Mouse (Mus musculus): Measurements from ENCODE around the gene Zbtb16. TPM values are rescaled to one million over a fixed set of nuclear protein-coding genes. Genes with fewer than 3 reads are reported as not detected.

Zbtb16 gene
- polyA plus RNA-seq, 1 experiment from 2014 or later, result 7.0 TPM

DNA sequence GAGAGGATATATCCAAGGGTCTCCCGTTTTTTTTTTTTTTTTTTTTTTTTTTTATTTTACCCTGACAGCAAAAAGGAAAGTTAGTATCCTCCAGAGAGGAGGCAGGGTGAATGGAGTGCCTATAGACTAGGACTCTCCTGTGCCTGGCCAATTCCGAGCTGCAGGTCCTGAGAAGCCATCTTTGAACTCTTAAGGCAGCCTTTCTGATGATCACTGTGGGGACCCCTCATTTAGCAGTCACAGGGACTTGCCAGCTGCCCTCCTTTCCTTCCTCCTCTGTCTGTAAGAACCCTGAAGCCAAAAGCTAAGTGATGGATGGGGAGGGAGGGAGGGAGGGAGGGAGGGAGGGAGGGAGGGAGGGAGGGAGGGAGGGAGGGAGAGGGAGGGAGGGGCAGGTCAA is 98.1 kb downstream of the Zbtb16 start:
- no peak for ATAC-seq (ENCODE audit: borderline replicate concordance, extremely low read depth, low FRiP score, low TSS enrichment)
- Histone ChIP-seq H3K27ac (peak overlapping the region; percentile 83), H3K9me3 (no peaks in the 10 kb centered on the region), H3K4me1 (peaks cover 83% of the 10 kb centered on the region), H3K4me2 (no peak overlapping the region), H3K36me3 (no peaks in the 10 kb centered on the region), H3K4me3 (no peak overlapping the region), H3K9ac (no peak overlapping the region), H3K27me3 (peaks cover 7% of the 10 kb centered on the region; the same call in 1 of the 2 replicates)
- 14% methylated on average over 2 of the region's 2 CpGs for WGBS

DNA sequence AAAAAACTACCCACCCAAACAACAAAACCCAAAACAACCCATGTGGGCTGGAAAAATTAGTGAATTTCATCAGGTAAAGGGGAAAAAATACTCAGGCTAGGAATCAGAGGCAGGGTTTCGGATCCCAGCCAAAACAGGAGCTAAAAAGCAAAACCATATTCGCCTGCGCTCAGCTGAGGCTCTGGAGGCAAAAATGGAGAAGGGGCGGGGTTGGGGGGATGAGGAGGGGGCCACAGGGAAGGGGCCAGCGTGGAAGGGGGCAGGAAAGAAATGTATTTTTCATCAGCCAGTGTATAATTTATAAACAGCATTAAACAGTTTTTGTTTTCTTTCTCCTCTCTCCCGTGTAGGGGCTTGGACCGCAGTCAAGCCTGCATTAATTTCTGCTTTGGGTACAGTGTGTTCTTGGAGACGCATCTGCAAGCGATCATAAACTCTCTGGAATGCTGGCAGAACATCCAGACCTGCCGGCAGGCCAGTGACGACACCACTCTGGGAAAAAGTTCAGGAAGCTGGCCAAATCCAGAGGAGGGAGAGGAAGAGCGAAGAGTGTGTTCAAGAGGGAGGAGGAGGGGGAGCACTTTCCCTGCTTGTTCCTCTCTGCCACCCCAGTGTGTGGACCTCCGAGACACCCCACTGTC is 98.7 kb downstream of the Zbtb16 start:
- H3K36me3 ChIP-seq, result no peaks in the 10 kb centered on the region
- no peak overlapping the region for H3K9ac ChIP-seq
- ATAC-seq (ENCODE audit: borderline replicate concordance, extremely low read depth, low FRiP score, low TSS enrichment), result peak; percentile 85
- no peak overlapping the region for H3K4me3 ChIP-seq
- H3K27ac ChIP-seq, result peak overlapping the region; percentile 83
- peaks cover 12% of the 10 kb centered on the region; the same call in 1 of the 2 replicates for H3K27me3 ChIP-seq
- H3K9me3 ChIP-seq, result no peaks in the 10 kb centered on the region
- 16% methylated on average over 13 of the region's 13 CpGs for WGBS
- peak overlapping the region; percentile 42 for H3K4me2 ChIP-seq
- peaks cover 83% of the 10 kb centered on the region for H3K4me1 ChIP-seq

DNA sequence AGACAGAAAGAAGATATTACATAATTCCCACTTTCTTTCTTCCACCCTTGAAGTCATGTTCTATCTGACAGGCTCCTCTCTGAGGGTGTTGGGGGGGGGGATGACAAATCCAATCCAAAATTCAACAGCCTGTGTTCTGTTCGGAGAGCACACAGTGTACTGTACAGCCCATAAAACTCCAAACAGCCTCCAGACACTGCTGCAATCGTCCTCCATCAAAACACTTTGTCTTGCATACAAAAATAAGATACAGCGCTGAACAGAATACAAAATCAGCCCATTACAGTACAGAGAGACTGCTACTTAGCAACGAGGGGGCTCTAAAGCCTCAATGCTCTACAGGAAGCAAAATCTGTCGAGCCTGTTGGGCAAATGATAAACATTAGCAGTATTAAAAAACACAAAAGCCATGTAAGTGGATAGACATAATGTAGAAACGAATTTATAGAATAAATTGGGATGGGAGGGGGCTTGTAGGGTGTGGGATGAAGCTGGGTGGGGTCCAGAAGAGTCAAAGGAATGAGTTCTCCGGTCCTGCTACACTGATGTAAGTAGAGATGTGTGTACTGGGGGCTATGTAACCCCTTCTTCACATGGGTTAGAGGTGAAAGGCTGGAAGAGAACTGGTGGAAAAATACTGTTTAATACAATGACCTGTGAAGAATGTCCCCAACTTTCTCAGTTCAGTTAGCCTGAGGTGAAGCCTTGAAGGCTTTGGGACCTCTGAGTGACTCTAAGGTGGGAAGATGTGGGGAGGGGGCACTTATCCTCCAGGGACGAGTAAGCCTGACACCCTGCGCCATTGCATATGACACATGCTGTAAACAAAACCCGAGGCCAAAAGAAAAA is 99.4 kb downstream of the Zbtb16 start:
- H3K4me1 ChIP-seq, result peaks cover 79% of the 10 kb centered on the region
- H3K36me3 ChIP-seq, result no peaks in the 10 kb centered on the region
- peak overlapping the region; percentile 83 for H3K27ac ChIP-seq
- no peaks in the 10 kb centered on the region for H3K9me3 ChIP-seq
- peaks cover 18% of the 10 kb centered on the region for H3K27me3 ChIP-seq
- ATAC-seq (ENCODE audit: borderline replicate concordance, extremely low read depth, low FRiP score, low TSS enrichment), result no peak
- H3K4me3 ChIP-seq, result no peak overlapping the region
- 32% methylated on average over 10 of the region's 10 CpGs for WGBS
- H3K9ac ChIP-seq, result no peak overlapping the region
- H3K4me2 ChIP-seq, result peak overlapping the region; percentile 42

DNA sequence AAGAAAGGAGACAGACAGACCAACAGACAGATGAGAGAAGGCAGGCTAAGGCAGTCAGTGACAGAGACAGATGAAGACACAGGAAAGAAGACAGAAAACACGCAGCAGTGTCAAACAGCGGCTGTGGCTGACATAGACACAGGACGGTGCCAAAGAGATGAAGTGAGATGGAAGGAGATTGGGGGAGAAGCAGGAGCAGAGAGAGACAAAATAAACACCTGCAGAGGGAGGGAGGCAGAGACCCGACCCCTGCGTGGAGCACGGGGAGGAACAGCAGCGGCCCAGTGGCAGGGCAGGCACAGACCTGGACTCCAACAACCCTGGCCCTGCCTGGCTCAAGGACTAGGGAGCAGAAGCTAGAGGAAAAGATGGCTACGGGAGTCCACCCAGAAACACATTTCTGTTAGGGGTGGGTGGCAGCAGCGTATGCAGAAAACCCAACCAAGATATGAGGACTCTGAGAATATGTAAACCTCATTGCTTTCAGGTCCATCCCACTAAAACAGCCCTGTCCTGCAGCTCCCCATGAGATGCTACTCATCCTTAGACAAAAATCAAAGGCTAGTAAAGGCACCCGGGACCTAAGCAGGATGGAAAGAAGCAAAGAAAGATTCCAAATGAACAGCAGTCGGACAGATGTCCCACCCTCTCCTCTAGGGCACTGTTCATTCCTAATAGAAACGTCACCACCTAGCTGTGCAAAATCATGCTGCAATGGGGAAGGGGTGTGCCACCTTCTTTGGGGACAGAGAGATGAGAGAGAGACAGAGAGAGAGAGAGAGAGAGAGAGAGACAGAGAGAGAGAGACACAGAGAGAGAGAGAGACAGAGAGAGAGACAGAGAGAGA is 100.3 kb downstream of the Zbtb16 start:
- H3K36me3 ChIP-seq, result no peaks in the 10 kb centered on the region
- H3K27ac ChIP-seq, result 0 out of 2 replicates have a peak overlapping the region, but pooled peaks have one; percentile 83
- no peak overlapping the region for H3K9ac ChIP-seq
- H3K4me3 ChIP-seq, result no peak overlapping the region
- H3K9me3 ChIP-seq, result no peaks in the 10 kb centered on the region
- ATAC-seq (ENCODE audit: borderline replicate concordance, extremely low read depth, low FRiP score, low TSS enrichment), result no peak
- peaks cover 70% of the 10 kb centered on the region for H3K4me1 ChIP-seq
- 38% methylated on average over 12 of the region's 12 CpGs for WGBS
- H3K4me2 ChIP-seq, result no peak overlapping the region
- peaks cover 24% of the 10 kb centered on the region for H3K27me3 ChIP-seq

DNA sequence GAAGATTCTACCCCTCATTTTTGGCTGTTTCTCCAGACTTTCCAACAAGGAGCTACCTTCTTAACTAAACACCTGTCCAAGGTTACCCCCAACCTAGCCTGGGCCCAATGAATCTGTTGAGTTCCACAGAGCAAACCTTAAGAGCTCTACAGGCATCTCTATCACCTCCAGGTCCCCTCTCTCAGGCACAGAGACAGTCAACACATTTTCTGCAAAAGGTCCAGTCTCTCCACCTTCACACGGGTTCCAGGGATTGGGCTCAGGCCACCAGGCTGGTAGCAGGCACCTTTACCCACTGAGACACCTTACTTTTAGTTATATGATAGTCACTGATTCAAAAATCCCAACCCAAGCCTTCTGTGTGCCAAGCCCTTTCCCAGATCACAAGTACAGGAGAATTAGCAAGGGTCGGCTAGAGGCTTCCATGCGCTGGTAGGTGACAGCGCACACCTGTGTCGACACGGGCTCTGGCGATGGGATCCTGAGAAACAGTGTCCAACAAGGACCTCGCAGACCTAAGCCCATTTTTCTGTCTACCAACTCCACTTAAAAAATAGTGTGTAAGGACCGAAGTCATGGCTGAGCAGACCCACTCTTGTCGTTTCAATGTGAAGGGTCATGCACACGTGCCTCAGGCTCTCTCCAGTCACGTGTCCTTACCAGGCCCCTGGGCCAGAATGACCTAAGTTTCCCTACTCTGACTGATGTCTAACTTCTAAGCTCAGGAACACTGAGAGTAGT is 101.1 kb downstream of the Zbtb16 start:
- peaks cover 24% of the 10 kb centered on the region for H3K27me3 ChIP-seq

DNA sequence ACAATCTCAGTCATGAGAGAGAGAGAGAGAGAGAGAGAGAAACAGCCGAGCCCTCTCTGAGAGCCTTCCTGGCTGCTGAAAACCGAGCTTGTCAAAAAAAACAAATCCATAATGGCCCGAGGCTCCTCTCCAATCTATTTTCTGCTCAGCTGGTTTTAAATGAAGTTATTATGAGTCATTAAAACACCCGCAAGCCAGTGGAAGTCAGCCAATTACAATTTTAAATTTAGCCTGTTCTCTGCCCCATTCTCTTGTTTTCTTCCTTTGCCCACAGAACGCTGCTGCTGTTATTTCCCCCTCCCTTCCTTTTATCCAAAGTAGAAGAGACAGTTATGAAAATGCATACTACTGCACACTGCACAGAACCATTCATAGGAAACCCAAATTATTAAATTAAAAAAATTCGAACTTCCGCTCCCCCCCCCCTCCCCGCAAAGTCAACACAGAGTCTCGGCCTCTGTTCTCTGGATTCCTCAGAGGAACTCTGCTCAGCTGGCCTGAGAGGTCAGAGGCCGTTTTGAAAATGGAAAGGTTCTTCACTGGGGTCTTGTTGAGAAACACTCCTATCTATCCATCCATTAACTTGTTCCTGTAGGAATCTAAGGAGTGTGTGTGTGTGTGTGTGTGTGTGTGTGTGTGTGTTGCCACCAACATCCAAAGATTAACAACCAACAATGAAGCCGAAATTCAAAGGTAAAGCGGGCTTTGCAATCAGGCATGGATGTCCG is 102.0 kb downstream of the Zbtb16 start:
- no peak overlapping the region for H3K9ac ChIP-seq
- no peak overlapping the region; the same call in 1 of the 2 replicates for H3K4me2 ChIP-seq
- H3K36me3 ChIP-seq, result no peaks in the 10 kb centered on the region
- no peak for ATAC-seq (ENCODE audit: borderline replicate concordance, extremely low read depth, low FRiP score, low TSS enrichment)
- H3K27ac ChIP-seq, result peak overlapping the region; percentile 31; the same call in 1 of the 2 replicates
- no peak overlapping the region for H3K4me3 ChIP-seq
- WGBS, result 36% methylated on average over 13 of the region's 13 CpGs
- H3K9me3 ChIP-seq, result no peaks in the 10 kb centered on the region
- peaks cover 60% of the 10 kb centered on the region for H3K4me1 ChIP-seq
- peaks cover 24% of the 10 kb centered on the region for H3K27me3 ChIP-seq

More for the DNA sequence above, 101.1 kb downstream of the Zbtb16 start:
- Histone ChIP-seq H3K4me2 (no peak overlapping the region), H3K27ac (no peak overlapping the region), H3K9ac (no peak overlapping the region), H3K4me3 (no peak overlapping the region), H3K4me1 (peaks cover 64% of the 10 kb centered on the region), H3K36me3 (no peaks in the 10 kb centered on the region), H3K9me3 (no peaks in the 10 kb centered on the region)
- ATAC-seq (ENCODE audit: borderline replicate concordance, extremely low read depth, low FRiP score, low TSS enrichment), result no peak
- WGBS, result 69% methylated on average over 12 of the region's 12 CpGs

DNA sequence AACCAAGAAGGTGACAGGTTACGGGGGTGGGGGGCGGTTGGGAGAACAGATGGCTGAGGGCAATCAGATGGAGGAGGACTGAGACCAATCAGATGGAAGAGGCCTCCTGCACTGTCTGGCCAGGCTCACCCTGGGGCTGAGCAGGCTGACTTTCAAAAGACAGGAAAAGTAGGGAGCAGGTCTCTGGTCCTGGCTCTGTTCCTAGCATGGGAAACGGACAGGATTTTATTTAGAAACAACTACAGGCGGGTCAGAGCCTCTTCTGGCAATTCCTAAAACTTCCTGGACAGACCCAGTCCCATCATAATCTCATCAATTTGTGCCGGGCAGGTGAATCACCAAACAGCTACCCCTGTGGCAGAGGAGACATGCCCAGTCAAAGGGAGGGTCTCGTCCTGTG is 102.9 kb downstream of the Zbtb16 start:
- H3K4me2 ChIP-seq, result no peak overlapping the region
- H3K4me3 ChIP-seq, result no peak overlapping the region
- H3K36me3 ChIP-seq, result no peaks in the 10 kb centered on the region
- H3K9ac ChIP-seq, result no peak overlapping the region
- H3K9me3 ChIP-seq, result no peaks in the 10 kb centered on the region
- peak overlapping the region; percentile 20; the same call in 1 of the 2 replicates for H3K27ac ChIP-seq
- WGBS, result 63% methylated on average over 6 of the region's 6 CpGs
- no peak for ATAC-seq (ENCODE audit: borderline replicate concordance, extremely low read depth, low FRiP score, low TSS enrichment)
- peaks cover 24% of the 10 kb centered on the region for H3K27me3 ChIP-seq
- peaks cover 60% of the 10 kb centered on the region for H3K4me1 ChIP-seq

DNA sequence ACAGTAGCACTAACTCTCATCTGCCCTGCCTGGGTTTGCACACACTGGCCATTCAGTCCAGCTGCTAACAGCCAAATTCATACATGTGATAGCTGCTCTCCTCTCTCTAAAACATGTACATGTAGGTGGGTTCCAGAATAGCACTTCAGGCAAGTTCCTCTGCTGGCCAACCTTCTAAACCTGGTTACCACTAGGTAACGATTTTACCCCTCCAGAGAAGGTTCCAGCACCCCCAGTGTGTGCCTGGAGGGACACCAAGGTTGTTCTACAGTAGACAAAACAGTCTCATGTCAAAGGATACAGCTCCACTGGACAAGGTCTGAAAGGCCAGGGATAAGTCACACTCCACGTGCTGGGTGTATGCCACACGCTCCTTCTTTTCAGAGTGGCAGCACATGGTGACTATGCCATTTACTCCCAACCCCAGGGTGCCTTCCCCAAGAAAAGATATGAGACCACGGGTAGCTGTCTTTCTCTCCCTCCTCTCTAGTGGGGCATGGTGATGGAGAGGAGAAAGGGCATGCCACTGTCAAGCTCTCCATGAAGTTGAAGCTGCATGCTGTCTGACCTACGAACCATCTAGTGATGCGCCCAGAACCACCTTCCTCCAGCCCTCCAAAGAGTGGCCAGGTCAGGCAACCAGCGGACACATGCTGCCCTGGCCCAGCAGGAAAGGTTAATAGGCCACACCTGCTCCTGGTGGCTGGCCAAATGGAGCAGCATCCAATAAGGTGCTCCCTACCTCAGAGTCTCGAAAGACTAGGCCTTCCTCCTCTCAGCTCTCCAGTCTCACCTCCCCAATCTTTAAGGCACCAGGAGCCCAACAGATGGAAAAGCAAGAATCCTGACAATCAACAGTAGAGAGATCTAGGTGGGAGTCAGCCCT is 104.1 kb downstream of the Zbtb16 start:
- Histone ChIP-seq H3K9ac (no peak overlapping the region), H3K4me3 (no peak overlapping the region), H3K27ac (no peak overlapping the region), H3K9me3 (no peaks in the 10 kb centered on the region), H3K27me3 (peaks cover 24% of the 10 kb centered on the region), H3K36me3 (no peaks in the 10 kb centered on the region), H3K4me1 (peaks cover 55% of the 10 kb centered on the region), H3K4me2 (no peak overlapping the region)
- whole genome bisulfite sequencing, result 80% methylated on average over 8 of the region's 8 CpGs
- ATAC-seq (ENCODE audit: borderline replicate concordance, extremely low read depth, low FRiP score, low TSS enrichment), result no peak

DNA sequence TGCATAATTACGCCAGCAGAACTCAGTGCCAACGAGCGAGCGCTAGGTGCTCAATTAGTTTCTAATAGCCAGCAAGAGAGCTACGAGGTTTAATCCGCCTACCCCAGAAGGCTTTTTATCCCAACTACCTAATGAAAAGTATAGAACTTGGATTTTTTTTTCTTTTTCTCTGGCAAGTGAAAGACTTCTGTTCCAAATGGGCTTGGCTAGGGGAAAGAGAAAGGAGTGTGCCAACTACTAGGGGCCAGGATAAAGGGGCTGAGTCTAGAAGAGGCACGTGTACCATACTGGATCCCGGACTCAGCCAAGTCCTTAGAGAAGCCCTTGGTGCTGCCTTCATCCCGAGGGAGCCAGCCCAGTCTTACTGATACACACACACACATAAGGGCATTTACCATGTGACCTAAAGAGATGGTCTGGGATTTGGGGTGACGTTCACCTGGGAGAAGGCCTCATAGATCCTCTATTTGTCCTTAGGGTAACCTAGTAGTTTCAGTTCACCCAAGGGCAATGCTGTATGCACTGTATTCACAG is 105.5 kb downstream of the Zbtb16 start:
- H3K4me1 ChIP-seq, result peaks cover 41% of the 10 kb centered on the region
- peaks cover 24% of the 10 kb centered on the region for H3K27me3 ChIP-seq
- no peaks in the 10 kb centered on the region for H3K9me3 ChIP-seq
- ATAC-seq (ENCODE audit: borderline replicate concordance, extremely low read depth, low FRiP score, low TSS enrichment), result no peak
- WGBS, result 92% methylated on average over 10 of the region's 10 CpGs
- no peak overlapping the region for H3K27ac ChIP-seq
- H3K4me3 ChIP-seq, result no peak overlapping the region
- no peaks in the 10 kb centered on the region for H3K36me3 ChIP-seq
- no peak overlapping the region for H3K9ac ChIP-seq
- H3K4me2 ChIP-seq, result no peak overlapping the region

DNA sequence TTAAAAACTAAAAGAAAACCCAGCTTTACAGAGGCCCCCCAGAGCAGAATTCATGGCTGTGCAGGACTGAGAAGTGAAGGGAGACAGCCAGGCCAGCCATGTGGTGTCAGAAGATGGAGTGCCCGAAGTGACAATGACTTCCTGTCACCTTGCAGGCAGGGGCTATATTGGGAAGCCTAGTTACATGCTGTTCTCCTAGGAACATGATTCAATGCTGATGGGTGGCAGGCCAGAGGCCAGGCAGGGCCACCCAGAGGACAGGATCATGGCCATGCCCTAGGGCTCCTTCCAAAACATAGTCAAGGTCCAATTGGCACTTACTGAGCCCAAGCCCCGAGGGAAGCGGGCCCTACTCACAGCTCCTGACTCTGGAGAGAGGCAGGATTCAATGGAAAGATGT is 106.6 kb downstream of the Zbtb16 start:
- Histone ChIP-seq H3K27ac (no peak overlapping the region), H3K4me1 (peaks cover 30% of the 10 kb centered on the region), H3K27me3 (peaks cover 19% of the 10 kb centered on the region), H3K36me3 (no peaks in the 10 kb centered on the region), H3K9ac (no peak overlapping the region), H3K4me3 (no peak overlapping the region), H3K9me3 (no peaks in the 10 kb centered on the region), H3K4me2 (no peak overlapping the region)
- no peak for ATAC-seq (ENCODE audit: borderline replicate concordance, extremely low read depth, low FRiP score, low TSS enrichment)
- WGBS, result 54% methylated on average over 3 of the region's 3 CpGs
